Mouse (Mus musculus) intestine, postnatal 0 days (tissue): ENCODE data around the gene Sdcbp2. TPM values are rescaled to one million over a fixed set of nuclear protein-coding genes. Genes with fewer than 3 reads are reported as not detected.
"Not testable (repeated sequence)": the region's sequence is repeated elsewhere in the genome, so short reads cannot be mapped to it uniquely, and the experiment has no call there.

ENCODE experiments used
- ATAC-seq: fragments of 200-750 bp; cut with Nextera tagmentation; 2 replicates; pipeline ENCODE4 v1.8.0; 2017; ENCODE audit warnings: mild to moderate bottlenecking, moderate TSS enrichment, moderate library complexity
- H3K27ac ChIP-seq: fragments of 300-500 bp; sonication (generic); 2 replicates; pipeline ENCODE4 v1.5.1; 2014; ENCODE audit warnings: mild to moderate bottlenecking, low read depth, low read length, moderate library complexity
- H3K27me3 ChIP-seq: fragments of 300-500 bp; sonication (generic); replicated peaks from 2 replicates; pipeline ENCODE4 v1.6.1; 2014; ENCODE audit warnings: low read length, mixed read lengths; ENCODE audit not compliant: control insufficient read depth, insufficient read depth
- H3K36me3 ChIP-seq: fragments of 300-500 bp; sonication (generic); 2 replicates; pipeline ENCODE4 v1.6.1; 2014; ENCODE audit warnings: mild to moderate bottlenecking, moderate library complexity; ENCODE audit not compliant: control insufficient read depth, insufficient read depth
- H3K4me1 ChIP-seq: fragments of 300-500 bp; sonication (generic); replicated peaks from 2 replicates; pipeline ENCODE4 v1.6.1; 2014; ENCODE audit warnings: antibody characterized with exemption, low read length, mixed read lengths; ENCODE audit not compliant: control insufficient read depth, insufficient read depth
- H3K4me2 ChIP-seq: fragments of 300-500 bp; sonication (generic); replicated peaks from 2 replicates; pipeline ENCODE4 v1.6.1; 2014; ENCODE audit warnings: low read depth, mild to moderate bottlenecking, moderate library complexity
- H3K4me3 ChIP-seq: fragments of 300-500 bp; sonication (generic); 2 replicates; pipeline ENCODE4 v1.5.1; 2014; ENCODE audit warnings: low read depth, low read length
- H3K9ac ChIP-seq: fragments of 300-500 bp; sonication (generic); 2 replicates; pipeline ENCODE4 v1.6.1; 2014; ENCODE audit warnings: mild to moderate bottlenecking, low read depth, low read length
- H3K9me3 ChIP-seq: fragments of 300-500 bp; sonication (generic); 2 replicates; pipeline ENCODE4 v1.6.1; 2016; ENCODE audit warnings: mixed run types; ENCODE audit not compliant: control insufficient read depth
- CTCF ChIP-seq: sonication (generic); IDR thresholded peaks from 2 replicates; pipeline ENCODE4 v1.5.1; 2016; ENCODE audit warnings: low read depth, mild to moderate bottlenecking, control low read depth, antibody characterized with exemption, moderate library complexity
- WGBS: fragments of 180-500 bp; shearing (Covaris S2); extraction: QIAGEN DNeasy Blood & Tissue Kit; methylation state at CpG from one replicate; pipeline ENCODE4 v1.1.7; 2014; 5-methylcytosine and 5-hydroxymethylcytosine counted together
- polyA plus RNA-seq: library from polyadenylated mRNA; unstranded; fragments of >200 nt; fragmentation: Nextera tagmentation; extraction: Ambion mirVana; gene quantifications from 2 replicates; pipeline ENCODE4 v1.2.1, GENCODE M21; 2015

Gene Sdcbp2
- polyA plus RNA-seq, 1 experiment from 2014 or later, result 66.7 TPM

DNA sequence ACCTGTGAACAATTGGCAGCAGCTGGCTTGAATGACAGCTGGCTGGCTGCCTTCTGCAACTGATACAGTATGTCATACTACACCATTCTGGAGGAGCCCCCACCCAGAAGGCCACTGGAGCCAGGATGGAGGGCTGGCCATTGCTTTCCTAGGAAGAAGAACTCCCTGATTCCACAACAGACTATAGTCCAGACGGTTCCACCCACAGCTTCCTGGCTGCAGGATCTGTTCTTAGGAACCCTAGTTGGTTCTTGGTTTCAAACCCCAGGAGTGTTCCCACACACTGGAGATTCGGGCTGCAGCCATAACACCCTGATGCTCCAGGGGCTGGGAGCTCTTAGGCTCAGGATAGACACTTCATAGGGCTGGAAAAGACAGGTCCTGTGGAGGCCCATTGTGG lies 25.6 kb downstream of the Sdcbp2 start:
- no peaks in the 10 kb centered on the region for H3K27me3 ChIP-seq
- WGBS, result 72% methylated on average over 2 of the region's 2 CpGs
- ATAC-seq, result no peak

DNA sequence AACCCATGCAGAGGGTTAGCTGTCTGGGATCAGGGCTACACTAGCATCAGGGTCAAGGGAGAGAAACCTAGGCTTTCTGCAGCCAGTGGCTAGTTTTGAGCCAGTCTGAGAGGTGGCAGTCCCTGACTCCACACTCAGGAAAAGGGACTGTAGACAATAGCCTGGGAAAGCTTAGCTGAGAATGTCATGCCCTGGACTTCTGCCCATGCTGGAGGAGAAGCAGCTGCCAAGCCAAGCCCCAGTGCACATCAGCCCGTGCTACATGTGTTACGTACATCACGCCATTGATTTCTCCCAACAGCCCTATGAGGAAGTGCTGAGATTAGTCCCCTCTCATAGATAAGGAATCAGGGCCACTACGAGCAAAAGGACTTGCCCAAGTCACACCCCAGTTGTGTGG lies 29.7 kb downstream of the Sdcbp2 start:
- 26% methylated on average over 4 of the region's 4 CpGs for WGBS
- Histone ChIP-seq H3K4me1 (no peaks in the 10 kb centered on the region), H3K9ac (no peak overlapping the region), H3K4me3 (no peak overlapping the region), H3K4me2 (no peak overlapping the region), H3K9me3 (no peaks in the 10 kb centered on the region), H3K36me3 (no peaks in the 10 kb centered on the region), H3K27ac (no peak overlapping the region), H3K27me3 (no peaks in the 10 kb centered on the region)
- no peak for TF ChIP-seq CTCF
- ATAC-seq, result no peak

More for the DNA sequence above, 25.6 kb downstream of the Sdcbp2 start:
- TF ChIP-seq CTCF, result no peak
- no peak overlapping the region for H3K4me3 ChIP-seq
- no peaks in the 10 kb centered on the region for H3K9me3 ChIP-seq
- H3K9ac ChIP-seq, result no peak overlapping the region
- H3K4me2 ChIP-seq, result no peak overlapping the region
- no peaks in the 10 kb centered on the region for H3K4me1 ChIP-seq
- no peak overlapping the region for H3K27ac ChIP-seq
- H3K36me3 ChIP-seq, result no peaks in the 10 kb centered on the region

DNA sequence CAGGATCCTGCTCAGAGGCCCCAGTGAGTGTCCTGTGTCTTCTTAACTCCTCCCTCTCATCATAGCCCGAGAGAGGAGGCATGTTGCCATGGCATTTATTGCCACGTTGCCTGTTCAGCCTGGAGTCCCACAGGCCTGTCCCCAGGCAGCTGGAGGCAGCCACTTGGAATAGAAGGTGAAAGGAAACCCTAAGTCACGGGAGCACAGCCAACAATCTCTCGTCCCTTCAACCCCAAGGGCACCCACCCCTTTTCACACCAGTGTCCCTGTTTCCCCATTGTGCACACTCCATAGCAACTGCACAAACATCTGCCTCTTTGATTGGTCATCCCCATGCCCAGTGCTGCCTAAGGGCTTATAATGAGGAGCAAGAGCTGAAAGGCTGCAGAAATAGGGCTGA lies 31.2 kb downstream of the Sdcbp2 start:
- WGBS, result 38% methylated on average over 4 of the region's 4 CpGs
- ATAC-seq, result no peak
- H3K9me3 ChIP-seq, result no peaks in the 10 kb centered on the region
- H3K36me3 ChIP-seq, result no peaks in the 10 kb centered on the region
- no peaks in the 10 kb centered on the region for H3K4me1 ChIP-seq
- H3K9ac ChIP-seq, result no peak overlapping the region
- H3K4me2 ChIP-seq, result no peak overlapping the region
- H3K27me3 ChIP-seq, result no peaks in the 10 kb centered on the region
- H3K4me3 ChIP-seq, result no peak overlapping the region
- no peak for TF ChIP-seq CTCF
- H3K27ac ChIP-seq, result no peak overlapping the region

DNA sequence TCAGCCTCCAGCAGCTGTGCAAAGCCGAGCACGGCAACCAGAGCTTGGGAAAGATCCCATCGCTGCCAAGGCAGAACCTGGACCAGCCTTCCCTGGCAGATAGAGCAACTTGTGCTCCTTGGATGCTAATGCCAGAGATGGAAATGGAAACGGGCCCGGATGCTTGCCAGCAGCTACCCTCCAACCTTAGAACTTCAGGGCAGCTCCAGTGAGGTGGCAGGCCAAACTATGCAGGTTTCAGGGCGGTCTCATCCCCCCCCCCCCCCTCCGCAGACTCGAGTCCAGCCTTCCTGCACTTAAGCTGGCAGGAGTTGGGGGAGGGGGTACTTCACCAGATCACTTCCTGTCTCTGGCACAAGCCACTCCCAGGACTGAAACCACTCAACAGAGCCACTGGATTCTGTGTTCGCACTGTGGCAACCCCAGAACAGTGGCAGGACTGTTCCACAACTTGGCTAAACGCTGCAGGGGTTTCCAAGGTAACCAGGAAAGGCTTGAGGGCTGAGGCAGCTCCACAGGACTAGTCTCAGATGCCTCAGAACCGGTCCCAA lies 33.1 kb downstream of the Sdcbp2 start:
- ATAC-seq, result no peak; the same call in 1 of the 2 replicates
- WGBS, result 40% methylated on average over 11 of the region's 11 CpGs
- Histone ChIP-seq H3K4me2 (no peak overlapping the region), H3K9ac (no peak overlapping the region), H3K4me1 (no peaks in the 10 kb centered on the region), H3K9me3 (no peaks in the 10 kb centered on the region), H3K36me3 (no peaks in the 10 kb centered on the region), H3K27me3 (no peaks in the 10 kb centered on the region), H3K4me3 (no peak overlapping the region), H3K27ac (no peak overlapping the region)
- TF ChIP-seq CTCF, result no peak

DNA sequence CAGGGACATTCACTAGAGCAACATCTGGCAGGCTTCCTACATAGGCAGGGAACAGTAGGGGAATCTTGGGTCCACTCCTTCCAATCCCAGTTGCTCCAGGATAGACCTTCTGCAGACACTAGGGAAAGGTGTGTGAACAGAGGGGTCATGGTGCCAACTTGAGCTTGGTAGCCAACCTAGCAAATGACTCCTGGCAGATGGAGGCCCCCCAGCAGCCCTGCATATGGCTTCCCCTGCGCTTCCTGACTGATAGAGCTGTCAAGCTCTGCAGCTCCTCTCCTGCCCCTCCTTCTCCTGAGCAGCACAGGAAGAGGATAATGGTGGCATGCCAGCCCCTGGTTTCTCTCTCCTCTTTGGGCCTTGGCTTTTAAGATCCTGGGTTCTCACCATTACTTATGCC lies 36.0 kb downstream of the Sdcbp2 start:
- ATAC-seq, result no peak
- no peak for TF ChIP-seq CTCF
- no peaks in the 10 kb centered on the region for H3K9me3 ChIP-seq
- no peaks in the 10 kb centered on the region for H3K36me3 ChIP-seq
- no peaks in the 10 kb centered on the region for H3K27me3 ChIP-seq
- no peak overlapping the region for H3K4me3 ChIP-seq
- no peak overlapping the region for H3K27ac ChIP-seq
- H3K9ac ChIP-seq, result no peak overlapping the region
- no peaks in the 10 kb centered on the region for H3K4me1 ChIP-seq
- 86% methylated on average over 1 of the region's 1 CpGs for WGBS
- H3K4me2 ChIP-seq, result no peak overlapping the region

DNA sequence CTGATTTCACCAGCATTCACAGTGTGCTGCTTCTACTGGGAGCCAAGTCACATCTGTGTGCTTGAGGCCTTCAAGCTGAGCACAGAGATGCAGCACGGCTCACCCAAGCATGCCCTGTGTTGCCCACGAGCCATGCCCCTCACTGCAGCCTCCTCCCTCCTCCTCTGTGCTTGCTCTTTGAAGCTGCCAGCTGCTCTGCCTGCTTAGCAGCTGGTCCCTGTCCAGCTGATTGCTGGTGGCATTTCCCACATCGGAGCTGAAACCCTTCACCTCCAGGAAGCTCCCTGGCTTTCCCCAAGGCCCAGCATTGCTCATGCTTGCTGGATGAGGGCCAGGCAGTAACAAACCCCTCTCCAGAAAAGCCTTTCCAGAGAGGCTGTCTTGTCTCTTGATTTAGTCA lies 37.6 kb downstream of the Sdcbp2 start:
- H3K4me1 ChIP-seq, result no peaks in the 10 kb centered on the region
- 40% methylated on average over 3 of the region's 3 CpGs for WGBS
- H3K9ac ChIP-seq, result no peak overlapping the region
- no peaks in the 10 kb centered on the region for H3K36me3 ChIP-seq
- no peak overlapping the region for H3K27ac ChIP-seq
- H3K27me3 ChIP-seq, result no peaks in the 10 kb centered on the region
- H3K4me3 ChIP-seq, result no peak overlapping the region
- H3K4me2 ChIP-seq, result no peak overlapping the region
- ATAC-seq, result no peak
- no peaks in the 10 kb centered on the region for H3K9me3 ChIP-seq
- no peak for TF ChIP-seq CTCF

DNA sequence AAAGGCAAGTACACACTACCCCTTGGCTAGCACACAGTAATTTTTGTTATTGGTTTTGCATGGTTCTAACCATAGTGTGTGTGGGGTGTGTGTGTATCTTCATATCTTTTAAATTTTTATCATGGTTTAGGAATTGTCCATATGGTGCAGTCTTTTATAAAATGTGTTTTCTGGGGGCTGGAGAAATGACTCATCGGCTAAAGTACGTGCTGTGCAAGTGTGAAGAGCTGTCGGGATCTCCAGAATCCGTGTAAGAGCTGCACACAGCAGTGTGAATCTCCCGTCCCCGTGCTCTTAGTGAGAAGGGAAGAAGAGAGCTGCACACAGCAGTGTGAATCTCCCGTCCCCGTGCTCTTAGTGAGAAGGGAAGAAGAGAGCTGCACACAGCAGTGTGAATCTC lies 43.4 kb downstream of the Sdcbp2 start:
- H3K27ac ChIP-seq, H3K9ac ChIP-seq, H3K36me3 ChIP-seq, ATAC-seq, H3K4me2 ChIP-seq, H3K9me3 ChIP-seq, H3K27me3 ChIP-seq, H3K4me1 ChIP-seq, H3K4me3 ChIP-seq: not testable (repeated sequence)
- 67% methylated on average over 6 of the region's 8 CpGs for WGBS
